Mouse (Mus musculus) embryo, embryonic 10 days (tissue): ENCODE measurements around the gene Tbc1d30.

Experiments used
- DNase-seq: peaks from one replicate; pipeline ENCODE4 v3.0.0-alpha.2; 2015; ENCODE audit warnings: low spot score

Tbc1d30 gene

GRCm38 (mm10) chr10:121222881-121223280 is 128.2 kb downstream of the Tbc1d30 start:
- DNase-seq = no peak

DNA sequence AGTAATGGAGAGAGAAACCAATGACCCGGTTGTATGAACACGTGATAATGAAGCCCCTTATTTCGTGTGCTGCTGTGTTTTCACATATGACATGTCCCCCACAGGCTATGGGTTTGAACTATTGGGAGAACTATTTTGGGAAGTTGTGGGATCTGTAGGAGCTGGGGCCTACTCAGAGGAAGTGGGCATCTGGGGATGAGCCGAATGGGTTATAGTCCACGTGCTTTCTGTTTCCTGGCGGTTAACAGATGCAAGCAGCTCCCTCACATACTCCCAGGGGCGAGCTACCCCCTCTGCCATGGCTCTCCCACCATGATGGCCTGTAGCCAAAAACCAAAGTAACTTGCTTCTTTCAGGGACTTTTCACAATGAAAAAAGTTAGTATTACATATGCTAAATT is 132.5 kb downstream of the Tbc1d30 start:
- DNase-seq = no peak

GRCm38 (mm10) chr10:121216804-121217203 is 134.3 kb downstream of the Tbc1d30 start:
- DNase-seq = no peak
